Mouse (Mus musculus): Measurements from ENCODE around the gene Hbs1l.
A peak's percentile ranks its signal among the peaks of the same experiment; 100 is the strongest.

Hbs1l gene

GRCm38 (mm10) chr10:21295759-21296621, at the start of gene Hbs1l:
Gene Hbs1l (plus strand): TSS chr10:21295979.
- peak; percentile 85 to 91 for DNase-seq (ENCODE audit: low spot score in 2 of 2)

DNA sequence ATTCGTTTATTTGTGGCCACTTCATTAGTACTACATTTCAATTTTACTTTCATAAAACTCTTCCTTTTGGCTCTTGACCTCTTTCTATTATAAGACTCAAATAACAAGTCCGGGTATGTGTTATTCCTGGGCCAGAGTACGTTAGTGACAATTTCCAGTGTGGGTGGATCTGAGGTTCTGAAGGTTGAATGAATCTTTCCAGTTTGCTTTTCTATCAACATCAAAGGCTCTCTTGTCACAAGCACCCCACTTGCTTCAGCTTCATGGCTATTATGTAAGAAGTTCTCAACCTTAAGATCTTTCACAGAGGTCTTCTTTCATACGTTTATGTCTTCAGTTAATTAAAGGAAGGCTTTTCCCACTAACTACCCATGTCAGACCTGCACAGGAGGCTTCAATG, 47.2 kb upstream of the Hbs1l start:
- DNase-seq (ENCODE audit: low spot score in 2 of 2): no peak

GRCm38 (mm10) chr10:21251881-21252534, 43.8 kb upstream of the Hbs1l start:
- peak; percentile 25 to 34 for DNase-seq (ENCODE audit: low spot score in 2 of 2)

GRCm38 (mm10) chr10:21252800-21253199, 43.0 kb upstream of the Hbs1l start:
- DNase-seq (ENCODE audit: low spot score in 2 of 2): no peak

DNA sequence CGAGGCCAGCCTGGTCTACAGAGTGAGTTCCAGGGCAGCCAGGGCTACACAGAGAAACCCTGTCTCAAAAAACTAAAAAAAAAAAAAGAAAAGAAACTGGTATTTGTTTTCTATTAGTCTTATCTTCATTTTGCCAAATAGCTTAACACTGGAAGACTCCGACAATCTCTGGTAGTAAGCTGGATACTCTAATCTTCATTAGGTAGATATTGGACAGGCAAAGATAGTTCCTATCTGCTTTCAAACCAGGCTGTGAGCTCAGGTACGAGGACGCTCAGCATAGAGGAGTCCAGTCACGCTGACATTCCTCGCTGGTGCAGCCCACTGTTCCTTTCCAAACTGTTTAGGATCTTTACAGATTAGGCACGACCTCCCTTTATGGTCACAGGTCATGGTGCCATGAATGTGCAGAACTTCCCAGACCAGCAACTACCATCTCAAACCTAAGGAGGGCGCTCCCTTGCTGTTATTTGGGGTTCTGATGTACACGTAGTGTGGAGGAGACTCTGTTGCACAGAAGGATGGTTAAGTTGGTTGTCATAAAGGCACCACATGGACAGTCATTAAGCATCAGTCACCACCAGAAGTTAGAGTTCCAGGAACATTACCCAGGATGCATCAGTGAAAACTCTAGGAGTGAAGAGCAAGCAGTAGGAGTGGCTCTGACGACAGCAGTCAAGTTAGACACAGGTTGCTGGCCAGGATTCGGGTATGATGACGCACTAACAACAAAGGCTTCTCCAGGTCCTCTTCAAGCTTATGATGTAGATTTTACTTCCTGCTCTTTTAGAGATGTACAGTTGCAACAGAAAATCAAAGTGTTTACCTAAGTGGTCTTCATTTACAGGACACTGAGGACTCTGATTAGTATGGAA, 41.3 kb upstream of the Hbs1l start:
- DNase-seq (ENCODE audit: low spot score in 2 of 2): no peak

DNA sequence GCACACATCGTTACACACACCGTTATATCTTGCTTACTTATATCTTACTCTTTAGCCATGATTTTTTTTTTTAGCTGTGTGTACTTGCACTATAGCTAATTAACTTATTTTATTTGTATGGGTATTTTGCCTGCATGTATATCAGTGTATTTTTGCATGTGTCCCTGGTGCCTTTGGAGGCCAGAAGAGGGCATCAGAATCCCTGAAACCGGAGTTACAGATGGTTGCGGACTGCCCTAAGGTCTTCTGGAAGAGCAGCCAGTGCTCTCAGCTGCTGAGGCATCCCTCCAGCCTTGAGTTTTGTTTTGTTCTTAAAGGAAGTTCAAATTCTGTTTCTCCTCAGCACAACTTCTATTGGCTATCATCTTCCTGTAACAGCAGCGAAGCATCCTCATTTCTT, 38.5 kb upstream of the Hbs1l start:
- DNase-seq (ENCODE audit: low spot score in 2 of 2): no peak

DNA sequence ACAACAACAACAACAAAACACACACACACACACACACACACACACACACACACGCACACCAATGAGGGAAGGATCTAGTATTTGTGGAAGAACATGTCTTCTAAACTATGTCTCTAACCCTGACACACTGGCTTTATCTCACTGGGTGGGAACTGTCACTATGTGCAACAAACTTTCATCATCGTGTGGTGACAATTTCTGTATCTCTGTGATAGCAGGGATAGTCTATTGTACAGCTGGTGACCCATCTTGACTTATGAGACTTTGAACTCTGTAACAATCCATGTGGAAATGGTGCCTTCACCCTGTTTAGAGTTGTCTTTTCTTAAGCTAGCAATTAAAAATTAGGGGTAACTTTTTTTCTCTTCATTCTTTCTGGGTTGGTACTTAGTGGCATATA, 36.1 kb upstream of the Hbs1l start:
- no peak for DNase-seq (ENCODE audit: low spot score in 2 of 2)

GRCm38 (mm10) chr10:21265188-21265587, 30.6 kb upstream of the Hbs1l start:
- DNase-seq (ENCODE audit: low spot score in 2 of 2): no peak

GRCm38 (mm10) chr10:21267452-21267851, 28.3 kb upstream of the Hbs1l start:
- DNase-seq (ENCODE audit: low spot score in 2 of 2): no peak

DNA sequence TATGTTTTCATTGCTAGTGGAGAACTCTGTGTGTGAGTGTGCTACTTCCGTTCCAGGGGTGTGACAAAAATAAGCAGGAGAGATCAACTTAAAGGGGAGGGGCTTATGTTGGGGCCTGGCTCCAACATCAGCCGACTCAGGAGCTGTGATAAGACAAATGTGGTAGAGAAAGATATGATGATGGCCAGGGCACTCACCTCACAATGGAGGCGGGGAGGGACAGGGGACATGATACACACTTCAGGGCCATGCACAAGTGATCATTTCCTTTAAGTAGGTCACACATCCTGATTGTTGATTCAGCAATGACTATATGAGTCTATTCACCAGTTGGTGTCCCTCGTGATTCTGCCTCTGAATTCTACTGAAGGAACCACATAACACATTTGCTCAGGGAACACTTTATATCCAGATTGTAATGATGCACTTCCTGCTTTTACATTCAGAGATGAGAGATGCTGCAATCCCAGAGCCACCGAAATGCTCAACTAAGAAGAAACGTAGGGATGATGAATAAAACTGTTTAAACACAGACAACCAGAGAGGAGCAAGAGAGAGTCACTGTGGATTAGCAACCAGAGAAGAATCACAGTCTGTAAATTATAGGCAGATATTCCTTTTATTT, 26.9 kb upstream of the Hbs1l start:
- peak; percentile 20 to 26 for DNase-seq (ENCODE audit: low spot score in 2 of 2)

- DNase-seq (ENCODE audit: low spot score in 2 of 2): no peak
Observed at GRCm38 (mm10) chr10:21269920-21270319, 25.9 kb upstream of the Hbs1l start.

DNA sequence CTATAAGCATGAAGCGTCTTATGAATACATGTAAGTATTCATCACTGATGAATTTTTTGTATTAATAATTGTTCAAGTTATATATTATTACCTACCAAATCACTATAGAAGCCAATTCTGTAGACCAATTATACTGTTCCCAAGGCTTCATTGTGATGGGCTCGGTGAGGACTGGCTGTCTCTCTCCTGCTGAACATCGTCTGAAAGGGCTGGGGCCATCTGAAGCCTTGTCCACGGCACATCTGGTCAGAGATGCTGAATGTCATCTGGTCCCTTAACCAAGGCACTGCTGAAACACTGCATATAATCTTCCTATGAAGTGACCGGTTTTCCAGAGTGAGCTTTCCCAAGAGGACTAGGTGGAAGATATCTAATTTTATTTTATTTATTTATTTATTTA, 24.9 kb upstream of the Hbs1l start:
- no peak for DNase-seq (ENCODE audit: low spot score in 2 of 2)

- no peak for DNase-seq (ENCODE audit: low spot score in 2 of 2)
Observed at GRCm38 (mm10) chr10:21271310-21271709, 24.5 kb upstream of the Hbs1l start.

DNA sequence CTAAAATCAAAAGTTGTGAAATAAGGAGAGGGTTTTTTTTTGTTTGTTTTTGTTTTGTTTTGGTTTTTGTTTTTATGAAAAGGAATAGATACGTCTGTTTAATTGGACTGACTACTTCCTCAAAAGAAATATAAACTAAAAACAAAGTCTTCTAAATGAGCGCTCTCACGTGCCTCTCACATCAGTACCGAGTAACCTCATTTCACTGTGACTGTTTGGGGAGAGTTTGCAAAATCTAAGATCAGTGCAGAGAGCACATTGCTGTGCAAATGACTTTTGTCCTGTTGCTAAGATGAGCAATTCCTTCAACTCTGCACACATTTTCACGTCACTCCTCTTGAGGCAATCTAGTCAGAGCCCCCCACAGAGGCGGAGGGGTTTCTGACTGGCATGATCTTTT, 24.0 kb upstream of the Hbs1l start:
- DNase-seq (ENCODE audit: low spot score in 2 of 2): no peak

DNA sequence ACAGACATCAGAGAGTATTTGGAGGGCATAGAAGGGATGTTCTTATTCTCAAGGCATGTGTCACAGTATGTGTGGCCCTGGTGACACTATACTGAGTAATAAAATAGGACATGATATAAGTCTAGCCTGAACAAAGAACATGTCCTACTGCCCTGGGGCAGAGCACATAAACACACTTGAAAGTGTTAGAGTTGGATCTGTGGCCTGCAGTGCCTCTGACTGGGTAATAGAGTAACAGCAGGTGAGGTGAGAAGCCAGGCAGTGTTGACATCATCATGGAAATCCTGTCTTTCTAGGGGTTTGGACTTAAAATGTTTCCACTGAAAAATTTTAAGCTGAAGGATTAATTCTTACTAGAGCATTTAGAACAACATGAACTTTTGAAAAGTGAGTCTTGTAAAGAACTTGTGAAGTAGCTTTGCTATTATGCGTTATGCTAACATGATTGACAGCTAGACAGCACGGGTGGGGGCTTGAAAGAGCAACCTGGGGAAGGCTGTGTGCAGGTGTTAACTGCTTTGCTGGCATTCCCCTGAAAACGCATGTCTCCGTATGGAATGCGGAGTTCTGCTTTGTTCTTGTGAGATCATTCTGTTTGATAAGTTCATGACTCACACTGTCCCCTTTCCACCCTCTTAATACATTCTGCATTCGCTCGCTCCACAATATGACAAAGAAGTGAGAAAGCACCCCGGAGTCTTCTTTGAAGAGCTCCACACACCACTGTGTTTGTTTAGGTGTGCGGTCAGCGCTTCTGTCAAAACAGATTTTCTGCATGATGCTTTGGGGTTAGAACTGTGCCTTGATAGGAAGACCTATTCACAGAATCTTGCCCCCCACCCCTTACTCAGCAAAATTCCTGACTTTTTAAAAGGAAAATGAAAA, 8.3 kb upstream of the Hbs1l start:
- no peak for DNase-seq (ENCODE audit: low spot score in 2 of 2)

DNA sequence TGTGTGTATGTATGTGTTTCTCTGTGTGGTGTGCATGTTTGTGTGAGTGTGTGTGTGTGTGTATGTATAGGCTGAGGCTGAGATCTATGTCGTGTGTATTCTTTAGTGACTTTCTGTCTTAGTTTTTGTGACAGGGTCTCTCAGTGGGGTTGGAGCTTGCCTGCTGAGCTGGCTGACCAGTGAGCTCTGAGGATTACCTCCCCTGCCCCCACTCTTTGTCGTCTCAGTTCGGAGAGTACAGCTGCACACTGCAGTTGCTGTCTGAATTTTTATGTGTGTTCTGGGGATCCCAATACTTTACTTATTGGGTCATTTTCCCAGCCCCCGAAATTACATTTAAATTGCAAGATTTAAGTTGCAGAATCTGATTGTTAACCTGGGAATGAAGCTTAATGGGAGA, 4.6 kb upstream of the Hbs1l start:
- no peak for DNase-seq (ENCODE audit: low spot score in 2 of 2)

DNA sequence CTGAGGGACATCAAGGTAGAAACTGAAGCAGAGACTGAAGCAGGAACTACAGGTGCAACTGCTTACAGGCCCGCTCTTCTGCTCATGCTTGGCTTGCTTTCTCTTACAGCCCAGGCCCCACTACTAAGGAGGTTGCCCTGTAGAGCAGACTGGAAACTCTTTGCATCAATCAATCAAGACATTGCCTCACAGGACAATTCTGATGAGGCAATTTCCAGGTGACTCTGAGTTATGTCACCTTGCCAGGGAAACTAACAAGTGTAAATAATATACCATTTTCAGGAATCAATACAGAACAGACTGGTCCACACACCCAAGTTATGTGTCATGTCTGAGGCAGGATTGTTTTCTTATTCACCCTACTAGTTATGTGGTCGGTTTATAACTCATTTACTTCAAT, 1.6 kb upstream of the Hbs1l start:
- no peak for DNase-seq (ENCODE audit: low spot score in 2 of 2)

DNA sequence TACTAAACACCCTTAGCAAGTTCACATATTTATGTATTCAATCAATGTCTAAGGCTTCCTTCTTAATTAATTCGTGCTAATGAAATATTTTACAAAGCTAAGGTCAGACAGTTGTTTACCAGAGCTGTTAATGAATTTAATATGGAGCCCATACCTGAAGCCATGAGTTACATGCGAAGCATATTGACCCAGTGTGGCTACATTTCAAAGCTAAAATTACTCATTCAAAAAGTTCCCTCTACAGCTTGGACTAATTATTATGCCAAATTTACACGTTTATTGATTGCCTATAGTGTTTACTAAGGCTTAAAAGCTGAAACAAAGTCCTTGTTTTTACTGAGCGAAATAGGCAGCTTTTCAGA, 401 bp upstream of the Hbs1l start:
- no peak for DNase-seq (ENCODE audit: low spot score in 2 of 2)

- DNase-seq (ENCODE audit: low spot score in 2 of 2): no peak
Observed at GRCm38 (mm10) chr10:21298972-21299371, 3.2 kb downstream of the Hbs1l start.

DNA sequence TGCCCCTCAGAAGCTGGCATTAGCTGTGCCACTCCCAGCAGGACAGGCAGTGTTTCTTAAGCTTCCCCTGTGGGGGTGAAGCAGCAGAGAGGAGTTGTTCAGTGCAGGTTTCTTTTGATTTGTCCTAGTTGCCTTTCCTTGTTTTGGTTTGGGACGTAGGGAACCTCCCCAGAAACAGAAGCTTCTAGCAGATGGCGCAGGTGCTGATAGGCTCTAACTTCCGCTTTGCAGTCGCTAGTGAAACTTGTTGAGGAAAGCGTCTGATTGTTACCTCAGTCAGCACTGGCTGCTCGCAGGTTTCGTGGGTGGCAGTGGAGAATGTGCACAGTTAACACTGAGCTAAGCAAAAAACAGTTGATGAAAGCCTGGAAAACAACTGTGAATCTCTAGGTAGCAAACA, 6.0 kb downstream of the Hbs1l start:
- no peak for DNase-seq (ENCODE audit: low spot score in 2 of 2)
